Mouse (Mus musculus) fibroblast of lung, adult 2 months (primary cell): ENCODE results near the gene Ubp1.

Source experiments
- DNase-seq: peaks from one replicate; pipeline ENCODE4 v3.0.0-alpha.2; 2011; ENCODE audit warnings: low read depth

Ubp1 gene

GRCm38 (mm10) chr9:113969399-113969798 lies 38.7 kb downstream of the Ubp1 start:
- no peak for DNase-seq

- DNase-seq: no peak
Observed at GRCm38 (mm10) chr9:113970041-113970440, 39.3 kb downstream of the Ubp1 start.

- DNase-seq: no peak
Observed at GRCm38 (mm10) chr9:113971615-113972014, 40.9 kb downstream of the Ubp1 start.

GRCm38 (mm10) chr9:113973857-113974256 lies 43.1 kb downstream of the Ubp1 start:
- DNase-seq: no peak

- DNase-seq: no peak
Observed at GRCm38 (mm10) chr9:113974945-113975344, 44.2 kb downstream of the Ubp1 start.

- DNase-seq: no peak
Observed at GRCm38 (mm10) chr9:113975442-113975841, 44.7 kb downstream of the Ubp1 start.

GRCm38 (mm10) chr9:113976264-113976663 lies 45.5 kb downstream of the Ubp1 start:
- DNase-seq: no peak

- no peak for DNase-seq
Observed at GRCm38 (mm10) chr9:113977225-113977840, 46.6 kb downstream of the Ubp1 start.

- no peak for DNase-seq
Observed at GRCm38 (mm10) chr9:113978656-113979055, 47.9 kb downstream of the Ubp1 start.

GRCm38 (mm10) chr9:113979356-113979755 lies 48.6 kb downstream of the Ubp1 start:
- DNase-seq: no peak

GRCm38 (mm10) chr9:113981099-113981880 lies 50.6 kb downstream of the Ubp1 start:
- no peak for DNase-seq

GRCm38 (mm10) chr9:113982451-113982850 lies 51.7 kb downstream of the Ubp1 start:
- no peak for DNase-seq

GRCm38 (mm10) chr9:113982883-113983670 lies 52.3 kb downstream of the Ubp1 start:
- no peak for DNase-seq

- DNase-seq: no peak
Observed at GRCm38 (mm10) chr9:113984946-113985620, 54.3 kb downstream of the Ubp1 start.

GRCm38 (mm10) chr9:113990547-113991248 lies 60.0 kb downstream of the Ubp1 start:
- peak; percentile 67 for DNase-seq

- DNase-seq: no peak
Observed at GRCm38 (mm10) chr9:113992810-113993209, 62.1 kb downstream of the Ubp1 start.

GRCm38 (mm10) chr9:113998311-113998710 lies 67.6 kb downstream of the Ubp1 start:
- no peak for DNase-seq

GRCm38 (mm10) chr9:114006801-114007200 lies 76.1 kb downstream of the Ubp1 start:
- DNase-seq: no peak

- no peak for DNase-seq
Observed at GRCm38 (mm10) chr9:114007850-114008350, 77.2 kb downstream of the Ubp1 start.

- DNase-seq: no peak
Observed at GRCm38 (mm10) chr9:114009526-114009925, 78.8 kb downstream of the Ubp1 start.

GRCm38 (mm10) chr9:114011203-114011602 lies 80.5 kb downstream of the Ubp1 start:
- DNase-seq: no peak
